Mouse (Mus musculus) E14TG2a.4 (cell line): ENCODE data around the gene Lrrn2.

ENCODE experiments used
- CTCF ChIP-seq: conservative IDR thresholded peaks from 2 replicates; pipeline ENCODE4 v1.5.1; 2014; ENCODE audit warnings: low read length
- NANOG ChIP-seq: IDR thresholded peaks from 2 replicates; pipeline ENCODE4 v1.6.1; 2014; ENCODE audit warnings: borderline replicate concordance, low read length, mixed read lengths
- POU5F1 ChIP-seq: IDR thresholded peaks from 2 replicates; pipeline ENCODE4 v1.6.1; 2014; ENCODE audit warnings: low read length, borderline replicate concordance

- no peak for TF ChIP-seq CTCF
- no peak for TF ChIP-seq NANOG
- no peak for TF ChIP-seq POU5F1
These were observed 1.8 kb downstream of the Lrrn2 start for GRCm38 (mm10) chr1:132881836-132882235.
